Mouse (Mus musculus) adrenal gland, adult 18-20 months (tissue): ENCODE results near the gene Dapk3. TPM values are rescaled to one million over a fixed set of nuclear protein-coding genes. Genes with fewer than 3 reads are reported as not detected.

Experiments used
- DNase-seq, 2 experiments: peaks; one replicate each; pipeline ENCODE4 v3.0.0; 2021 to 2022; ENCODE audit warnings: low spot score in 2 of 2
- long read RNA-seq, 2 experiments: library from polyadenylated mRNA; stranded (forward); transcript quantifications; one replicate each; pipeline ENCODE4 v2.0.0; 2021
- total RNA-seq, 2 experiments: library from RNA; stranded (reverse); gene quantifications; 1 replicate in 1 of 2; 2 replicates in 1 of 2; pipeline ENCODE4 v1.2.3; 2021

Gene Dapk3
- 10 to 100 TPM; 63.4 to 74.2 TPM for total RNA-seq
- long read RNA-seq, experiment 1, transcript Dapk3-202 (9 exons, 1,730 nt): major isoform, 56 of 80 reads
- long read RNA-seq, experiment 1, transcript Dapk3-209 (8 exons, 1,482 nt): minor isoform, 6 of 80 reads
- long read RNA-seq, experiment 1, partial matches to known transcripts: 3 of 80 reads
- long read RNA-seq, experiment 1, other reads (novel, unspliced or antisense): 11 of 80 reads
- long read RNA-seq, experiment 2, transcript Dapk3-201 (9 exons, 1,676 nt): minor isoform, 18 of 261 reads
- long read RNA-seq, experiment 2, transcript Dapk3-209 (8 exons, 1,482 nt): minor isoform, 12 of 261 reads
- long read RNA-seq, experiment 2, transcript Dapk3-202 (9 exons, 1,730 nt): major isoform, 189 of 261 reads
- long read RNA-seq, experiment 2, partial matches to known transcripts: 3 of 261 reads
- long read RNA-seq, experiment 2, other reads (novel, unspliced or antisense): 37 of 261 reads

- peak; percentile 87 to 90 for DNase-seq
Observed at GRCm38 (mm10) chr10:81182336-81183333, at the start of gene Dapk3. Gene Dapk3, plus strand, starts transcription at chr10:81183005.

GRCm38 (mm10) chr10:81134181-81134587 lies 48.6 kb upstream of the Dapk3 start:
- DNase-seq: peak in 1 of 2 experiments; percentile 70

GRCm38 (mm10) chr10:81134966-81135681 lies 47.7 kb upstream of the Dapk3 start, which contains the start of gene Zbtb7a:
Gene Zbtb7a, plus strand, starts transcription at chr10:81135220.
- DNase-seq: no peak

GRCm38 (mm10) chr10:81135831-81136705 lies 46.7 kb upstream of the Dapk3 start:
- peak; percentile 70 to 71 for DNase-seq

- peak; percentile 78 for DNase-seq
Observed at GRCm38 (mm10) chr10:81136706-81137231, 46.0 kb upstream of the Dapk3 start.

GRCm38 (mm10) chr10:81137252-81138130 lies 45.3 kb upstream of the Dapk3 start:
- peak; percentile 100 for DNase-seq

- no peak for DNase-seq
Observed at GRCm38 (mm10) chr10:81138131-81138782, 44.5 kb upstream of the Dapk3 start.

GRCm38 (mm10) chr10:81138821-81139528 lies 43.8 kb upstream of the Dapk3 start:
- DNase-seq: no peak

GRCm38 (mm10) chr10:81139529-81139846 lies 43.3 kb upstream of the Dapk3 start:
- no peak for DNase-seq

- DNase-seq: no peak
Observed at GRCm38 (mm10) chr10:81140005-81140404, 42.8 kb upstream of the Dapk3 start.

GRCm38 (mm10) chr10:81140717-81141454 lies 41.9 kb upstream of the Dapk3 start:
- no peak for DNase-seq

GRCm38 (mm10) chr10:81141455-81142210 lies 41.2 kb upstream of the Dapk3 start:
- no peak for DNase-seq

GRCm38 (mm10) chr10:81142551-81142981 lies 40.2 kb upstream of the Dapk3 start:
- no peak for DNase-seq

GRCm38 (mm10) chr10:81143157-81143633 lies 39.6 kb upstream of the Dapk3 start:
- peak in 1 of 2 experiments; percentile 49 for DNase-seq

GRCm38 (mm10) chr10:81143845-81144437 lies 38.9 kb upstream of the Dapk3 start:
- no peak for DNase-seq
